35 mouse cellular contexts compared by ENCODE assay signal in genomic region chr17:24044482-24044881, GRCm38 (mm10). TPM values are rescaled to one million over a fixed set of nuclear protein-coding genes. Genes with fewer than 3 reads are reported as not detected.
DNase-seq lines count a peak whose midpoint lies in the region; ATAC-seq and TF ChIP-seq lines count a peak whose summit lies in the region.
"Had no signal": no experiment of that assay in that cellular context is flagged by ENCODE, and none has a peak within 500 bp of the region (broad histone marks: within the 10 kb centered on the region; RNA-seq: fewer than 3 reads in every experiment).

No protein-coding gene starts in this region.

- H3K27ac ChIP-seq in kidney, postnatal 0 days, result no peak overlapping the region
- H3K27ac ChIP-seq: embryonic facial prominence, embryonic 10.5 days; embryonic facial prominence, embryonic 15.5 days; forebrain, embryonic 13.5 days; heart, embryonic 10.5 days; heart, embryonic 15.5 days; hindbrain, embryonic 12.5 days; hindbrain, postnatal 0 days; intestine, embryonic 15.5 days; limb, embryonic 10.5 days; limb, embryonic 15.5 days; liver, embryonic 14.5 days had no signal

- H3K4me2 ChIP-seq in kidney, postnatal 0 days (ENCODE audit: low read length), result no peak overlapping the region
- H3K4me2 ChIP-seq: embryonic facial prominence, embryonic 15.5 days; forebrain, embryonic 13.5 days; heart, embryonic 15.5 days; hindbrain, embryonic 12.5 days; intestine, embryonic 15.5 days; limb, embryonic 15.5 days had no signal

- no peak for DNase-seq in kidney, postnatal 0 days (ENCODE audit: low spot score)
- DNase-seq in kidney, adult 9 months, result no peak
- DNase-seq in R1 (ENCODE audit: low read depth, low spot score) (peak; percentile 76), liver (no peak)
- DNase-seq in Muller cell, postnatal 12 days (ENCODE audit: inconsistent ontology term), result no peak
- DNase-seq: adrenal gland, postnatal 25 days; cerebellum, adult 11-12 months; cerebellum, postnatal 10 days; gastrocnemius, postnatal 10 days; kidney, postnatal 25 days; lung, adult 2 months; lung, postnatal 4 days; midbrain, embryonic 14.5 days; right cerebral cortex, adult 18-20 months; right cerebral cortex, postnatal 4 days had no signal

- H3K27me3 ChIP-seq in kidney, postnatal 0 days (ENCODE audit: insufficient read depth, low read length), result no peaks in the 10 kb centered on the region
- peaks cover 13% of the 10 kb centered on the region for H3K27me3 ChIP-seq in megakaryocyte, embryonic 14.5 days (replicated peaks)
- H3K27me3 ChIP-seq: embryonic facial prominence, embryonic 15.5 days; forebrain, embryonic 13.5 days; heart, embryonic 15.5 days; hindbrain, embryonic 12.5 days; intestine, embryonic 15.5 days; limb, embryonic 15.5 days; Patski had no signal

- no peak overlapping the region for H3K9ac ChIP-seq in kidney, postnatal 0 days (ENCODE audit: low read depth, low read length)
- H3K9ac ChIP-seq: embryonic facial prominence, embryonic 15.5 days; forebrain, embryonic 13.5 days; heart, embryonic 15.5 days; hindbrain, embryonic 12.5 days; intestine, embryonic 15.5 days; limb, embryonic 15.5 days; liver, embryonic 14.5 days had no signal

- no peaks in the 10 kb centered on the region for H3K4me1 ChIP-seq in kidney, postnatal 0 days (replicated peaks; ENCODE audit: insufficient read depth, low read length)
- H3K4me1 ChIP-seq in megakaryocyte, embryonic 14.5 days, result peaks cover 4% of the 10 kb centered on the region; the same call in 1 of the 2 replicates
- H3K4me1 ChIP-seq: embryonic facial prominence, embryonic 10.5 days; embryonic facial prominence, embryonic 15.5 days; forebrain, embryonic 13.5 days; heart, embryonic 10.5 days; heart, embryonic 15.5 days; hindbrain, embryonic 12.5 days; limb, embryonic 10.5 days; limb, embryonic 15.5 days had no signal

- ATAC-seq in kidney, postnatal 0 days (replicated peaks; ENCODE audit: low FRiP score, low read depth), result no peak
- no peak for ATAC-seq in megakaryocyte, adult 5-6 weeks (ENCODE audit: poor library complexity, severe bottlenecking)
- ATAC-seq: forebrain, embryonic 13.5 days; hindbrain, postnatal 0 days; Patski had no signal

- H3K36me3 ChIP-seq in kidney, postnatal 0 days (ENCODE audit: insufficient read depth, low read length), result peaks cover 18% of the 10 kb centered on the region
- peaks cover 28% of the 10 kb centered on the region for H3K36me3 ChIP-seq in megakaryocyte, embryonic 14.5 days (replicated peaks; ENCODE audit: low read length)

- H3K4me3 ChIP-seq in kidney, postnatal 0 days (replicated peaks; ENCODE audit: low read depth, low read length), result no peak overlapping the region
- H3K4me3 ChIP-seq in megakaryocyte, embryonic 14.5 days (replicated peaks), result peak overlapping the region; percentile 10
- H3K4me3 ChIP-seq: embryonic facial prominence, embryonic 10.5 days; embryonic facial prominence, embryonic 15.5 days; forebrain, embryonic 13.5 days; heart, embryonic 10.5 days; heart, embryonic 15.5 days; hindbrain, embryonic 12.5 days; intestine, embryonic 15.5 days; limb, embryonic 10.5 days; limb, embryonic 15.5 days had no signal

- TF ChIP-seq CTCF in kidney, postnatal 0 days (IDR thresholded peaks at IDR 0.05; ENCODE audit: low read depth), result 0 out of 2 replicates have a peak, but pooled peaks have one; percentile 25

- 65% methylated on average over 5 of the region's 5 CpGs for WGBS in kidney, postnatal 0 days

- H3K9me3 ChIP-seq in kidney, postnatal 0 days (replicated peaks; ENCODE audit: low read length), result no peaks in the 10 kb centered on the region
- H3K9me3 ChIP-seq in megakaryocyte, embryonic 14.5 days, result peaks cover 11% of the 10 kb centered on the region
- H3K9me3 ChIP-seq: embryonic facial prominence, embryonic 10.5 days; embryonic facial prominence, embryonic 15.5 days; forebrain, embryonic 13.5 days; G1E; heart, embryonic 15.5 days; hindbrain, embryonic 12.5 days; intestine, embryonic 15.5 days; limb, embryonic 10.5 days; limb, embryonic 15.5 days had no signal

RNA-seq across cellular contexts. Expression of gene Prss27, which starts 6.5 kb away (rescaled TPM):
- 0.68 and 0.78 TPM in 2 replicates for polyA plus RNA-seq in kidney, postnatal 0 days (2015; fragmentation: Nextera tagmentation; extraction: Ambion mirVana)
- not detected in 2 replicates for polyA plus RNA-seq in megakaryocyte, embryonic 14.5 days (2012; ENCODE audit: insufficient read depth, low replicate concordance)
- total RNA-seq in megakaryocyte, adult 5-6 weeks (2015), result not detected in 2 replicates
- total RNA-seq in megakaryocyte, adult 5-6 weeks (2017), result not detected in 2 replicates
- total RNA-seq: G1E; gastrocnemius, postnatal 10 days; heart, postnatal 25 days; hindbrain, postnatal 0 days; layer of hippocampus, adult 18-20 months; layer of hippocampus, postnatal 14 days had no signal
- polyA plus RNA-seq: G1E; heart, embryonic 15.5 days; hindbrain, postnatal 0 days; kidney, embryonic 14.5 days; limb, embryonic 10.5 days; liver, embryonic 14.5 days had no signal

RNA-seq across cellular contexts. Expression of gene Kctd5, which starts 28.8 kb away (rescaled TPM):
- 47.6 and 51.2 TPM in 2 replicates for polyA plus RNA-seq in kidney, postnatal 0 days (2015; fragmentation: Nextera tagmentation; extraction: Ambion mirVana)
- 5.6 and 38.5 TPM in 2 replicates for polyA plus RNA-seq in megakaryocyte, embryonic 14.5 days (2012; ENCODE audit: insufficient read depth, low replicate concordance)
- 12.0 and 16.7 TPM in 2 replicates for total RNA-seq in megakaryocyte, adult 5-6 weeks (2015)
- total RNA-seq in megakaryocyte, adult 5-6 weeks (2017), result 17.3 and 17.7 TPM in 2 replicates

RNA-seq across cellular contexts. Expression of gene Prss22, which starts 46.6 kb away (rescaled TPM):
- polyA plus RNA-seq in kidney, postnatal 0 days (2015; fragmentation: Nextera tagmentation; extraction: Ambion mirVana), result 0.43 and 0.72 TPM in 2 replicates
- 2.3 and 9.3 TPM in 2 replicates for polyA plus RNA-seq in megakaryocyte, embryonic 14.5 days (2012; ENCODE audit: insufficient read depth, low replicate concordance)
- total RNA-seq in megakaryocyte, adult 5-6 weeks (2015), result not detected in 2 replicates
- not detected in 2 replicates for total RNA-seq in megakaryocyte, adult 5-6 weeks (2017)
- total RNA-seq: adrenal gland, adult 18-20 months; adrenal gland, postnatal 25 days; G1E; gastrocnemius, postnatal 10 days; heart, postnatal 25 days; layer of hippocampus, adult 18-20 months; layer of hippocampus, postnatal 14 days had no signal
- polyA plus RNA-seq: forebrain, embryonic 13.5 days; G1E; hindbrain, postnatal 0 days; intestine, embryonic 15.5 days; liver, embryonic 14.5 days; midbrain, embryonic 14.5 days had no signal
